Mouse (Mus musculus): ENCODE measurements at regions not wholly inside any gene's neighbourhood (a gene's known extent, or its start where the extent isn't known, plus 50 kb on each side); places are given as distances from the start of the nearest gene placed in this dataset.

GRCm38 (mm10) chr2:80902050-80902449 lies 285.0 kb downstream of the Nup35 start:
- in situ Hi-C loops (cut with MboI; ENCODE audit: low sequenced_read_pairs in 2 of 2, unreplicated experiment in 2 of 2), result no loop called here

GRCm38 (mm10) chr2:80913478-80913877 lies 296.4 kb downstream of the Nup35 start:
- no peak for DNase-seq (ENCODE audit: low read depth, low spot score)
- in situ Hi-C loops (cut with MboI; ENCODE audit: low sequenced_read_pairs in 2 of 2, unreplicated experiment in 2 of 2), result no loop called here

More at GRCm38 (mm10) chr2:80902050-80902449, 285.0 kb downstream of the Nup35 start:
- Histone ChIP-seq H3K27ac (ENCODE audit: insufficient read depth, low read depth, low read length, poor library complexity, severe bottlenecking) (no peak overlapping the region), H3K36me3 (ENCODE audit: control insufficient read depth, insufficient read depth, low read length, poor library complexity, severe bottlenecking) (no peaks in the 10 kb centered on the region), H3K4me3 (ENCODE audit: insufficient read depth in 1 of 2, low read depth in 1 of 2, low read length in 2 of 2, poor library complexity in 1 of 2, severe bottlenecking in 1 of 2) (no peak overlapping the region), H3K9ac (ENCODE audit: insufficient read depth, low read depth, low read length, poor library complexity, severe bottlenecking) (no peak overlapping the region), H3K9me3 (ENCODE audit: control insufficient read depth, insufficient read depth, low read depth, low read length) (no peaks in the 10 kb centered on the region), H3K4me1 (ENCODE audit: control insufficient read depth in 2 of 2, insufficient read depth in 2 of 2, low read length in 2 of 2, poor library complexity in 1 of 2) (no peaks in the 10 kb centered on the region)
- TF ChIP-seq ZNF384 (IDR thresholded peaks at IDR 0.05; ENCODE audit: low read depth, low read length), result no peak
- no peak for TF ChIP-seq ZC3H11A (IDR thresholded peaks at IDR 0.05; ENCODE audit: borderline replicate concordance, low read depth, low read length)
- no peak for TF ChIP-seq CHD2 (IDR thresholded peaks at IDR 0.05; ENCODE audit: low read depth, low read length)
- TF ChIP-seq MAFK (IDR thresholded peaks at IDR 0.05; ENCODE audit: insufficient read depth, low read depth, low read length), result no peak
- no peak for TF ChIP-seq HCFC1 (IDR thresholded peaks at IDR 0.05; ENCODE audit: borderline replicate concordance, insufficient read depth, low read length)
- DNase-seq (ENCODE audit: low read depth, low spot score), result no peak

GRCm38 (mm10) chr2:80945521-80945920 lies 328.5 kb downstream of the Nup35 start:
- in situ Hi-C loops (cut with MboI; ENCODE audit: low sequenced_read_pairs in 2 of 2, unreplicated experiment in 2 of 2), result no loop called here
- no peak for DNase-seq (ENCODE audit: low read depth, low spot score)
- Histone ChIP-seq H3K27ac (ENCODE audit: insufficient read depth, low read depth, low read length, poor library complexity, severe bottlenecking) (no peak overlapping the region), H3K4me1 (ENCODE audit: control insufficient read depth in 2 of 2, insufficient read depth in 2 of 2, low read length in 2 of 2, poor library complexity in 1 of 2) (no peaks in the 10 kb centered on the region), H3K9me3 (ENCODE audit: control insufficient read depth, insufficient read depth, low read depth, low read length) (no peaks in the 10 kb centered on the region), H3K9ac (ENCODE audit: insufficient read depth, low read depth, low read length, poor library complexity, severe bottlenecking) (no peak overlapping the region), H3K36me3 (ENCODE audit: control insufficient read depth, insufficient read depth, low read length, poor library complexity, severe bottlenecking) (no peaks in the 10 kb centered on the region), H3K4me3 (ENCODE audit: insufficient read depth in 1 of 2, low read depth in 1 of 2, low read length in 2 of 2, poor library complexity in 1 of 2, severe bottlenecking in 1 of 2) (no peak overlapping the region)
- TF ChIP-seq CHD2 (IDR thresholded peaks at IDR 0.05; ENCODE audit: low read depth, low read length), result no peak
- TF ChIP-seq ZC3H11A (IDR thresholded peaks at IDR 0.05; ENCODE audit: borderline replicate concordance, low read depth, low read length), result no peak
- TF ChIP-seq ZNF384 (IDR thresholded peaks at IDR 0.05; ENCODE audit: low read depth, low read length), result no peak
- TF ChIP-seq HCFC1 (IDR thresholded peaks at IDR 0.05; ENCODE audit: borderline replicate concordance, insufficient read depth, low read length), result no peak
- TF ChIP-seq MAFK (IDR thresholded peaks at IDR 0.05; ENCODE audit: insufficient read depth, low read depth, low read length), result no peak

More at GRCm38 (mm10) chr2:80913478-80913877, 296.4 kb downstream of the Nup35 start:
- H3K27ac ChIP-seq (ENCODE audit: insufficient read depth, low read depth, low read length, poor library complexity, severe bottlenecking), result no peak overlapping the region
- no peaks in the 10 kb centered on the region for H3K36me3 ChIP-seq (ENCODE audit: control insufficient read depth, insufficient read depth, low read length, poor library complexity, severe bottlenecking)
- no peaks in the 10 kb centered on the region for H3K9me3 ChIP-seq (ENCODE audit: control insufficient read depth, insufficient read depth, low read depth, low read length)
- no peak overlapping the region for H3K9ac ChIP-seq (ENCODE audit: insufficient read depth, low read depth, low read length, poor library complexity, severe bottlenecking)
- H3K4me3 ChIP-seq (ENCODE audit: insufficient read depth in 1 of 2, low read depth in 1 of 2, low read length in 2 of 2, poor library complexity in 1 of 2, severe bottlenecking in 1 of 2), result no peak overlapping the region
- H3K4me1 ChIP-seq (ENCODE audit: control insufficient read depth in 2 of 2, insufficient read depth in 2 of 2, low read length in 2 of 2, poor library complexity in 1 of 2), result no peaks in the 10 kb centered on the region
- TF ChIP-seq CHD2 (IDR thresholded peaks at IDR 0.05; ENCODE audit: low read depth, low read length) (no peak), MAFK (IDR thresholded peaks at IDR 0.05; ENCODE audit: insufficient read depth, low read depth, low read length) (no peak), HCFC1 (IDR thresholded peaks at IDR 0.05; ENCODE audit: borderline replicate concordance, insufficient read depth, low read length) (no peak), ZC3H11A (IDR thresholded peaks at IDR 0.05; ENCODE audit: borderline replicate concordance, low read depth, low read length) (no peak), ZNF384 (IDR thresholded peaks at IDR 0.05; ENCODE audit: low read depth, low read length) (no peak)

- DNase-seq (ENCODE audit: low read depth, low spot score), result no peak
- Histone ChIP-seq H3K9me3 (ENCODE audit: control insufficient read depth, insufficient read depth, low read depth, low read length) (no peaks in the 10 kb centered on the region), H3K4me1 (ENCODE audit: control insufficient read depth in 2 of 2, insufficient read depth in 2 of 2, low read length in 2 of 2, poor library complexity in 1 of 2) (no peaks in the 10 kb centered on the region), H3K9ac (ENCODE audit: insufficient read depth, low read depth, low read length, poor library complexity, severe bottlenecking) (no peak overlapping the region), H3K4me3 (ENCODE audit: insufficient read depth in 1 of 2, low read depth in 1 of 2, low read length in 2 of 2, poor library complexity in 1 of 2, severe bottlenecking in 1 of 2) (no peak overlapping the region), H3K27ac (ENCODE audit: insufficient read depth, low read depth, low read length, poor library complexity, severe bottlenecking) (no peak overlapping the region), H3K36me3 (ENCODE audit: control insufficient read depth, insufficient read depth, low read length, poor library complexity, severe bottlenecking) (no peaks in the 10 kb centered on the region)
- TF ChIP-seq MAFK (IDR thresholded peaks at IDR 0.05; ENCODE audit: insufficient read depth, low read depth, low read length) (no peak), ZC3H11A (IDR thresholded peaks at IDR 0.05; ENCODE audit: borderline replicate concordance, low read depth, low read length) (no peak)
- in situ Hi-C loops (cut with MboI; ENCODE audit: low sequenced_read_pairs in 2 of 2, unreplicated experiment in 2 of 2), result no loop called here
Observed at GRCm38 (mm10) chr2:80966766-80967165, 349.7 kb downstream of the Nup35 start.

GRCm38 (mm10) chr2:80967260-80967659 lies 350.2 kb downstream of the Nup35 start:
- DNase-seq (ENCODE audit: low read depth, low spot score), result no peak
- no peak overlapping the region for H3K4me3 ChIP-seq (ENCODE audit: insufficient read depth in 1 of 2, low read depth in 1 of 2, low read length in 2 of 2, poor library complexity in 1 of 2, severe bottlenecking in 1 of 2)
- H3K9me3 ChIP-seq (ENCODE audit: control insufficient read depth, insufficient read depth, low read depth, low read length), result no peaks in the 10 kb centered on the region
- H3K9ac ChIP-seq (ENCODE audit: insufficient read depth, low read depth, low read length, poor library complexity, severe bottlenecking), result no peak overlapping the region
- H3K4me1 ChIP-seq (ENCODE audit: control insufficient read depth in 2 of 2, insufficient read depth in 2 of 2, low read length in 2 of 2, poor library complexity in 1 of 2), result no peaks in the 10 kb centered on the region
- in situ Hi-C loops (cut with MboI; ENCODE audit: low sequenced_read_pairs in 2 of 2, unreplicated experiment in 2 of 2), result no loop called here
- no peak overlapping the region for H3K27ac ChIP-seq (ENCODE audit: insufficient read depth, low read depth, low read length, poor library complexity, severe bottlenecking)
- no peak for TF ChIP-seq ZNF384 (IDR thresholded peaks at IDR 0.05; ENCODE audit: low read depth, low read length)
- no peak for TF ChIP-seq CHD2 (IDR thresholded peaks at IDR 0.05; ENCODE audit: low read depth, low read length)
- no peak for TF ChIP-seq HCFC1 (IDR thresholded peaks at IDR 0.05; ENCODE audit: borderline replicate concordance, insufficient read depth, low read length)
- TF ChIP-seq MAFK (IDR thresholded peaks at IDR 0.05; ENCODE audit: insufficient read depth, low read depth, low read length), result no peak
- no peak for TF ChIP-seq ZC3H11A (IDR thresholded peaks at IDR 0.05; ENCODE audit: borderline replicate concordance, low read depth, low read length)
- H3K36me3 ChIP-seq (ENCODE audit: control insufficient read depth, insufficient read depth, low read length, poor library complexity, severe bottlenecking), result no peaks in the 10 kb centered on the region

Measured in ES-E14 (cell line).